Mouse (Mus musculus) liver (tissue): ENCODE measurements around the gene Moap1.

Source experiments
- DNase-seq: peaks from one replicate; pipeline ENCODE4 v3.0.0-alpha.2; 2020; ENCODE audit warnings: mixed read lengths

Gene Moap1

GRCm38 (mm10) chr12:102740285-102740684 is 3.2 kb downstream of the Moap1 start:
- DNase-seq, result no peak

GRCm38 (mm10) chr12:102739096-102739495 is 4.4 kb downstream of the Moap1 start:
- no peak for DNase-seq

GRCm38 (mm10) chr12:102733381-102733780 is 10.1 kb downstream of the Moap1 start:
- DNase-seq, result peak; percentile 76

GRCm38 (mm10) chr12:102730798-102731619 is 12.5 kb downstream of the Moap1 start:
- DNase-seq, result no peak

GRCm38 (mm10) chr12:102729855-102730797 is 13.3 kb downstream of the Moap1 start:
- DNase-seq, result peak; percentile 87

- DNase-seq, result no peak
Observed at GRCm38 (mm10) chr12:102725761-102726175, 17.7 kb downstream of the Moap1 start.

- DNase-seq, result no peak
Observed at GRCm38 (mm10) chr12:102725146-102725545, 18.3 kb downstream of the Moap1 start.

- no peak for DNase-seq
Observed at GRCm38 (mm10) chr12:102723861-102724260, 19.6 kb downstream of the Moap1 start.

- no peak for DNase-seq
Observed at GRCm38 (mm10) chr12:102722966-102723365, 20.5 kb downstream of the Moap1 start.

- DNase-seq, result no peak
Observed at GRCm38 (mm10) chr12:102722451-102722850, 21.0 kb downstream of the Moap1 start.

GRCm38 (mm10) chr12:102719552-102720315 is 23.7 kb downstream of the Moap1 start:
- no peak for DNase-seq

- DNase-seq, result no peak
Observed at GRCm38 (mm10) chr12:102714654-102715395, 28.6 kb downstream of the Moap1 start.

- DNase-seq, result no peak
Observed at GRCm38 (mm10) chr12:102714116-102714515, 29.3 kb downstream of the Moap1 start.

GRCm38 (mm10) chr12:102713153-102713865 is 30.2 kb downstream of the Moap1 start:
- no peak for DNase-seq

GRCm38 (mm10) chr12:102710851-102711375 is 32.5 kb downstream of the Moap1 start:
- no peak for DNase-seq

- DNase-seq, result no peak
Observed at GRCm38 (mm10) chr12:102709896-102710295, 33.6 kb downstream of the Moap1 start.

- no peak for DNase-seq
Observed at GRCm38 (mm10) chr12:102708220-102708619, 35.2 kb downstream of the Moap1 start.

GRCm38 (mm10) chr12:102706833-102707463 is 36.5 kb downstream of the Moap1 start:
- DNase-seq, result no peak

- DNase-seq, result no peak
Observed at GRCm38 (mm10) chr12:102705906-102706640, 37.4 kb downstream of the Moap1 start.
